Mouse (Mus musculus) heart, adult 2 months (tissue): ENCODE data around the gene Nmrk1.

Experiments used
- CTCF ChIP-seq: fragments of 200-600 bp; IDR thresholded peaks from 2 replicates; pipeline ENCODE4 v1.8.1; 2022; ENCODE audit warnings: antibody characterized with exemption, mild to moderate bottlenecking, moderate library complexity
- EP300 ChIP-seq: fragments of 200-500 bp; IDR thresholded peaks from 2 replicates; pipeline ENCODE4 v1.6.1; 2011; ENCODE audit warnings: low read depth, low read length, control low read depth; ENCODE audit not compliant: insufficient read depth
- POLR2A ChIP-seq: fragments of 200-500 bp; IDR thresholded peaks from 2 replicates; pipeline ENCODE4 v1.6.1; 2011; ENCODE audit warnings: mild to moderate bottlenecking, low read depth, low read length, control low read depth; ENCODE audit not compliant: insufficient read depth

DNA sequence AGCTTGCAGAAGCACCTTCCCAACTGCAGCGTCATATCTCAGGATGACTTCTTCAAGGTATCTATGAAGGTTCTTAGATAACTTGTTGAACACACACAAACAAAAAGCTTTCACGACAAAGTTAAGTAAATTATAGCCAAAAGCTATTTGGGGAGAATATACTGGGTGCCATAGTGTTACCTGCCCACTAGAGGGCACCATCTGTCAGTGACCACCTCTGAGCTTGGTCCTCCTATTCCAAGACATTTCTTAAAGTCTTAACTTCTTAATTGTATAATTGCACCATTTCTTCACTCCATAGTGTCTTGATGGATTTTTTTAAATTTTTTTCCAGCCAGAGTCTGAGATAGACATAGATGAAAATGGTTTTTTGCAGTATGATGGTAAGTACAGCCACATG, 7.8 kb downstream of the Nmrk1 start:
- TF ChIP-seq POLR2A (no peak), CTCF (peak; percentile 83), EP300 (no peak)
